ENCODE assay signal across 10 mouse cellular contexts in the genomic region with DNA sequence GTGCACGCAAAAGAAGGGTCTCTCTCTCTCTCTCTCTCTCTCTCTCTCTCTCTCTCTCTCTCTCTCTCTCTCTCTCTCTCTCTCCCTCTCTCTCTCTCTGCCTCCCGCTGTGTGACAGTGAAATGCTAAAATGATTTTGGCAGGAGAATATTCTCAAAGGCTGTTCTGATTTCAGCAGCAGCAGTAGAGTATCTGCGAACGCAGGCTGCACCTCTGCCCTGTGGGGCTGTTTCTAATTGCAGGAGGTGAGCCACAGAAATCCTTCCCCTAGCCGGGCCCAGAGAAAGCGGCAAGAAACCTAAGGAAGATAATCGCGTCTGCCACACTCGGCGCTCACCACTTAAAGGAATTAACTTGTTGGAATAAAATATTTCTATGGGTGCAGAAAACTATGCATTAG.
DNase-seq lines count a peak whose midpoint lies in the region; ATAC-seq and TF ChIP-seq lines count a peak whose summit lies in the region.
"Had no signal": no experiment of that assay in that cellular context is flagged by ENCODE, and none has a peak within 500 bp of the region (broad histone marks: within the 10 kb centered on the region; RNA-seq: fewer than 3 reads in every experiment).

No protein-coding gene starts in this region.

- no peaks in the 10 kb centered on the region for H3K9me3 ChIP-seq in liver, embryonic 12.5 days (replicated peaks)
- H3K9me3 ChIP-seq in liver, postnatal 0 days (ENCODE audit: low read length): no peaks in the 10 kb centered on the region
- H3K9me3 ChIP-seq in intestine, postnatal 0 days (ENCODE audit: control insufficient read depth): no peaks in the 10 kb centered on the region
- no peaks in the 10 kb centered on the region for H3K9me3 ChIP-seq in liver, embryonic 11.5 days (ENCODE audit: control insufficient read depth, low read length)
- H3K9me3 ChIP-seq: lung, embryonic 15.5 days had no signal

- no peak overlapping the region for H3K27ac ChIP-seq in liver, embryonic 12.5 days
- no peak overlapping the region for H3K27ac ChIP-seq in liver, postnatal 0 days (ENCODE audit: low read depth)
- H3K27ac ChIP-seq in intestine, postnatal 0 days (ENCODE audit: low read depth, low read length): no peak overlapping the region
- no peak overlapping the region for H3K27ac ChIP-seq in liver, embryonic 11.5 days (ENCODE audit: low read depth, low read length)

- H3K9ac ChIP-seq in liver, embryonic 12.5 days: no peak overlapping the region
- H3K9ac ChIP-seq in liver, postnatal 0 days (replicated peaks): no peak overlapping the region
- H3K9ac ChIP-seq in intestine, postnatal 0 days (ENCODE audit: low read depth, low read length): no peak overlapping the region
- H3K9ac ChIP-seq in liver, embryonic 11.5 days (ENCODE audit: low read depth, low read length): no peak overlapping the region
- H3K9ac ChIP-seq: lung, embryonic 15.5 days had no signal

- DNase-seq in cerebellum, postnatal 14 days: peak; percentile 11 to 13
- no peak for DNase-seq in cerebellum, adult 11 months
- no peak for DNase-seq in liver, postnatal 0 days
- peak; percentile 27 for DNase-seq in retina, embryonic 14.5 days (ENCODE audit: low spot score)
- DNase-seq in layer of hippocampus, adult 18-20 months (ENCODE audit: low spot score in 2 of 2): no peak
- DNase-seq in liver, embryonic 11.5 days (ENCODE audit: low spot score): no peak

- no peak for TF ChIP-seq EP300 in liver, postnatal 0 days (IDR thresholded peaks at IDR 0.05; ENCODE audit: low read depth)

- no peak for ATAC-seq in liver, embryonic 12.5 days
- ATAC-seq in liver, postnatal 0 days: no peak
- ATAC-seq in intestine, postnatal 0 days: no peak
- no peak for ATAC-seq in liver, embryonic 11.5 days (replicated peaks; ENCODE audit: low FRiP score)

- H3K36me3 ChIP-seq in liver, embryonic 12.5 days: no peaks in the 10 kb centered on the region
- no peaks in the 10 kb centered on the region for H3K36me3 ChIP-seq in liver, postnatal 0 days (replicated peaks; ENCODE audit: insufficient read depth, low read length)
- H3K36me3 ChIP-seq in intestine, postnatal 0 days (ENCODE audit: control insufficient read depth, insufficient read depth): no peaks in the 10 kb centered on the region
- no peaks in the 10 kb centered on the region for H3K36me3 ChIP-seq in liver, embryonic 11.5 days (ENCODE audit: control insufficient read depth, insufficient read depth, low read length)
- H3K36me3 ChIP-seq: lung, embryonic 15.5 days had no signal

- no peak overlapping the region for H3K4me3 ChIP-seq in liver, embryonic 12.5 days
- no peak overlapping the region for H3K4me3 ChIP-seq in liver, postnatal 0 days (ENCODE audit: low read depth, low read length)
- no peak overlapping the region for H3K4me3 ChIP-seq in intestine, postnatal 0 days (ENCODE audit: low read depth, low read length)
- no peak overlapping the region for H3K4me3 ChIP-seq in liver, embryonic 11.5 days (ENCODE audit: low read depth, low read length)
- H3K4me3 ChIP-seq: lung, embryonic 15.5 days; myocyte had no signal

- H3K4me2 ChIP-seq in liver, embryonic 12.5 days: peak overlapping the region; percentile 31; the same call in 1 of the 2 replicates
- H3K4me2 ChIP-seq in liver, postnatal 0 days (ENCODE audit: low read depth, low read length): no peak overlapping the region
- H3K4me2 ChIP-seq in intestine, postnatal 0 days (replicated peaks; ENCODE audit: low read depth): 0 out of 2 replicates have a peak overlapping the region, but pooled peaks have one; percentile 9
- H3K4me2 ChIP-seq in liver, embryonic 11.5 days: no peak overlapping the region

- TF ChIP-seq CTCF in liver, postnatal 0 days (IDR thresholded peaks at IDR 0.05; ENCODE audit: low read depth): no peak
- no peak for TF ChIP-seq CTCF in intestine, postnatal 0 days (IDR thresholded peaks at IDR 0.05; ENCODE audit: low read depth)

- no peaks in the 10 kb centered on the region for H3K4me1 ChIP-seq in liver, embryonic 12.5 days
- H3K4me1 ChIP-seq in liver, postnatal 0 days (ENCODE audit: insufficient read depth): no peaks in the 10 kb centered on the region
- H3K4me1 ChIP-seq in intestine, postnatal 0 days (replicated peaks; ENCODE audit: control insufficient read depth, insufficient read depth, low read length): 0 out of 2 replicates have a peak, but pooled peaks cover 2% of the 10 kb centered on the region
- no peaks in the 10 kb centered on the region for H3K4me1 ChIP-seq in liver, embryonic 11.5 days (replicated peaks; ENCODE audit: control insufficient read depth, insufficient read depth, low read length)

- 41% methylated on average over 10 of the region's 10 CpGs for WGBS in liver, embryonic 12.5 days (ENCODE audit: insufficient replicate concordance)
- WGBS in liver, postnatal 0 days (ENCODE audit: insufficient replicate concordance): 67% methylated on average over 10 of the region's 10 CpGs
- 61% methylated on average over 10 of the region's 10 CpGs for WGBS in intestine, postnatal 0 days
- 46% methylated on average over 10 of the region's 10 CpGs for WGBS in liver, embryonic 11.5 days

- H3K27me3 ChIP-seq in liver, embryonic 12.5 days (replicated peaks): no peaks in the 10 kb centered on the region
- H3K27me3 ChIP-seq in liver, postnatal 0 days (ENCODE audit: insufficient read depth, low read length): no peaks in the 10 kb centered on the region
- H3K27me3 ChIP-seq in intestine, postnatal 0 days (replicated peaks; ENCODE audit: control insufficient read depth, insufficient read depth, low read length): no peaks in the 10 kb centered on the region
- no peaks in the 10 kb centered on the region; the same call in 1 of the 2 replicates for H3K27me3 ChIP-seq in liver, embryonic 11.5 days (replicated peaks; ENCODE audit: control insufficient read depth, insufficient read depth, low read length)
- H3K27me3 ChIP-seq: lung, embryonic 15.5 days had no signal

Comparison
In these comparisons a context has a peak if more than half of its experiments do, and no peak if none do; other contexts are left out.
1. DNase-seq: peak in cerebellum, postnatal 14 days (2 of 2) and retina, embryonic 14.5 days (single experiment); none in cerebellum, adult 11 months (single experiment), liver, postnatal 0 days (single experiment), layer of hippocampus, adult 18-20 months (0 of 2) and liver, embryonic 11.5 days (single experiment).
2. H3K4me2 ChIP-seq: peak in liver, embryonic 12.5 days (single experiment) and intestine, postnatal 0 days (single experiment); none in liver, postnatal 0 days (single experiment) and liver, embryonic 11.5 days (single experiment).